Mouse (Mus musculus) MEL (cell line): ENCODE measurements around the gene Rpl35. TPM values are rescaled to one million over a fixed set of nuclear protein-coding genes. Genes with fewer than 3 reads are reported as not detected.

Experiments used
- DNase-seq: peaks from one replicate; pipeline ENCODE4 v3.0.0; 2011; ENCODE audit warnings: low read depth, low spot score
- H3K27ac ChIP-seq: 2 replicates; pipeline ENCODE4 v1.5.1; 2012; ENCODE audit warnings: low read depth, mild to moderate bottlenecking, control low read depth, low read length, moderate library complexity; ENCODE audit not compliant: control insufficient read depth
- H3K27me3 ChIP-seq, 2 experiments: fragments of 150-350 bp in 1 of 2; sonication (generic) in 1 of 2; 2 replicates each; pipeline ENCODE4 v1.6.1; 2012; ENCODE audit warnings: low read length in 2 of 2, mild to moderate bottlenecking in 2 of 2, improper control_type of control experiment in 1 of 2, moderate library complexity in 1 of 2; ENCODE audit not compliant: insufficient read depth in 2 of 2, control insufficient read depth in 1 of 2
- H3K36me3 ChIP-seq, 2 experiments: 2 replicates each; pipeline ENCODE4 v1.6.1; 2012 to 2014; ENCODE audit warnings: low read length in 2 of 2, improper control_type of control experiment in 1 of 2, inconsistent platforms in 1 of 2, mild to moderate bottlenecking in 1 of 2; ENCODE audit not compliant: insufficient read depth in 2 of 2, control insufficient read depth in 1 of 2
- H3K4me1 ChIP-seq, 2 experiments: fragments of 150-350 bp in 1 of 2; sonication (generic) in 1 of 2; 2 replicates each; pipeline ENCODE4 v1.6.1; 2012; ENCODE audit warnings: low read length in 2 of 2, improper control_type of control experiment in 1 of 2, mild to moderate bottlenecking in 1 of 2; ENCODE audit not compliant: insufficient read depth in 2 of 2, control insufficient read depth in 1 of 2
- H3K4me3 ChIP-seq, 2 experiments: fragments of 150-350 bp in 1 of 2; sonication (generic) in 1 of 2; 2 replicates each; pipeline ENCODE4 v1.5.1; 2012; ENCODE audit warnings: low read depth in 2 of 2, low read length in 2 of 2, mild to moderate bottlenecking in 2 of 2, moderate library complexity in 2 of 2, control low read depth in 1 of 2, improper control_type of control experiment in 1 of 2; ENCODE audit not compliant: control insufficient read depth in 1 of 2, insufficient read depth in 1 of 2
- H3K79me2 ChIP-seq: 2 replicates; pipeline ENCODE4 v1.6.1; 2012; ENCODE audit warnings: mild to moderate bottlenecking, low read length, moderate library complexity; ENCODE audit not compliant: control insufficient read depth, poor library complexity, insufficient read depth
- H3K9ac ChIP-seq: 2 replicates; pipeline ENCODE4 v1.6.1; 2012; ENCODE audit warnings: low read depth, mild to moderate bottlenecking, control low read depth, low read length, moderate library complexity; ENCODE audit not compliant: control insufficient read depth, poor library complexity, severe bottlenecking
- H3K9me3 ChIP-seq: fragments of 150-350 bp; sonication (generic); replicated peaks from 2 replicates; pipeline ENCODE4 v1.6.1; 2012; ENCODE audit warnings: mild to moderate bottlenecking, low read length, improper control_type of control experiment, moderate library complexity; ENCODE audit not compliant: insufficient read depth
- BHLHE40 ChIP-seq: IDR thresholded peaks from 2 replicates; pipeline ENCODE4 v1.6.1; 2012; ENCODE audit warnings: low read depth, mild to moderate bottlenecking, inconsistent platforms, low read length, improper control_type of control experiment, borderline replicate concordance
- CHD1 ChIP-seq: IDR thresholded peaks from 2 replicates; pipeline ENCODE4 v1.6.1; 2012; ENCODE audit warnings: low read depth, mild to moderate bottlenecking, inconsistent platforms, low read length, improper control_type of control experiment
- CHD2 ChIP-seq: IDR thresholded peaks from 2 replicates; pipeline ENCODE4 v1.6.1; 2011; ENCODE audit warnings: low read length, improper control_type of control experiment
- E2F4 ChIP-seq: IDR thresholded peaks from 2 replicates; pipeline ENCODE4 v1.6.1; 2011; ENCODE audit warnings: low read depth, low read length, improper control_type of control experiment, borderline replicate concordance
- ELF1 ChIP-seq: IDR thresholded peaks from 2 replicates; pipeline ENCODE4 v1.6.1; 2014; ENCODE audit warnings: low read depth, mild to moderate bottlenecking, inconsistent platforms, low read length, improper control_type of control experiment, moderate library complexity
- EP300 ChIP-seq, 2 experiments: IDR thresholded peaks; 2 replicates each; pipeline ENCODE4 v1.6.1; 2011; ENCODE audit warnings: improper control_type of control experiment in 2 of 2, low read length in 2 of 2, low read depth in 1 of 2, mild to moderate bottlenecking in 1 of 2
- GABPA ChIP-seq: IDR thresholded peaks from 2 replicates; pipeline ENCODE4 v1.6.1; 2012; ENCODE audit warnings: low read depth, mild to moderate bottlenecking, inconsistent platforms, low read length, improper control_type of control experiment, moderate library complexity
- GATA1 ChIP-seq: IDR thresholded peaks from 2 replicates; pipeline ENCODE4 v1.6.1; 2011; ENCODE audit warnings: low read depth, low read length, improper control_type of control experiment
- HCFC1 ChIP-seq: IDR thresholded peaks from 2 replicates; pipeline ENCODE4 v1.6.1; 2012; ENCODE audit warnings: low read depth, mild to moderate bottlenecking, inconsistent platforms, low read length, improper control_type of control experiment, moderate library complexity
- MAX ChIP-seq: IDR thresholded peaks from 2 replicates; pipeline ENCODE4 v1.6.1; 2011; ENCODE audit warnings: low read length, improper control_type of control experiment
- MEF2A ChIP-seq: IDR thresholded peaks from 2 replicates; pipeline ENCODE4 v1.6.1; 2014; ENCODE audit warnings: low read depth, mild to moderate bottlenecking, inconsistent platforms, low read length, improper control_type of control experiment; ENCODE audit not compliant: poor library complexity, insufficient replicate concordance, severe bottlenecking; ENCODE audit errors: extremely low read depth
- MXI1 ChIP-seq: IDR thresholded peaks from 2 replicates; pipeline ENCODE4 v1.6.1; 2011; ENCODE audit warnings: mild to moderate bottlenecking, low read depth, low read length, improper control_type of control experiment
- MYB ChIP-seq: IDR thresholded peaks from 2 replicates; pipeline ENCODE4 v1.6.1; 2011; ENCODE audit warnings: mild to moderate bottlenecking, low read depth, low read length, improper control_type of control experiment
- MYC ChIP-seq: IDR thresholded peaks from 2 replicates; pipeline ENCODE4 v1.6.1; 2011; ENCODE audit warnings: low read depth, mild to moderate bottlenecking, low read length, improper control_type of control experiment, moderate library complexity
- NELFE ChIP-seq: IDR thresholded peaks from 2 replicates; pipeline ENCODE4 v1.6.1; 2011; ENCODE audit warnings: low read depth, low read length, improper control_type of control experiment
- POLR2AphosphoS2 ChIP-seq: IDR thresholded peaks from 2 replicates; pipeline ENCODE4 v1.6.1; 2011; ENCODE audit warnings: low read length, improper control_type of control experiment
- RAD21 ChIP-seq: IDR thresholded peaks from 2 replicates; pipeline ENCODE4 v1.6.1; 2011; ENCODE audit warnings: mild to moderate bottlenecking, low read depth, low read length, improper control_type of control experiment
- SIN3A ChIP-seq: IDR thresholded peaks from 2 replicates; pipeline ENCODE4 v1.6.1; 2012; ENCODE audit warnings: low read length, improper control_type of control experiment, inconsistent platforms
- TBP ChIP-seq: IDR thresholded peaks from 2 replicates; pipeline ENCODE4 v1.8.0; 2011; ENCODE audit warnings: low read depth, low read length, improper control_type of control experiment
- ZC3H11A ChIP-seq: IDR thresholded peaks from 2 replicates; pipeline ENCODE4 v1.6.1; 2012; ENCODE audit warnings: low read depth, mild to moderate bottlenecking, inconsistent platforms, low read length, improper control_type of control experiment
- ZKSCAN1 ChIP-seq: IDR thresholded peaks from 2 replicates; pipeline ENCODE4 v1.6.1; 2012; ENCODE audit warnings: low read depth, mild to moderate bottlenecking, inconsistent platforms, low read length, improper control_type of control experiment, moderate library complexity
- ZNF384 ChIP-seq: IDR thresholded peaks from 2 replicates; pipeline ENCODE4 v1.6.1; 2012; ENCODE audit warnings: low read depth, mild to moderate bottlenecking, inconsistent platforms, low read length, improper control_type of control experiment
- polyA plus RNA-seq, 2 experiments: library from polyadenylated mRNA; stranded (reverse) in 1 of 2; unstranded in 1 of 2; fragments of >175 nt in 1 of 2; fragments of >200 nt in 1 of 2; gene quantifications; 2 replicates each; pipeline versions ENCODE4 v1.2.1 to v1.2.4; 2012; ENCODE audit warnings: low replicate concordance in 2 of 2, low read depth in 1 of 2; ENCODE audit not compliant: insufficient read length in 2 of 2, insufficient read depth in 1 of 2, missing spikeins in 1 of 2
- total RNA-seq: library from RNA; depleted of rRNA; stranded (reverse); fragments of 300-350 nt; gene quantifications from 2 replicates; pipeline ENCODE4 v1.2.3, GENCODE M21; 2012

The Rpl35 gene
- total and polyA plus RNA-seq, 3 experiments = 930 to 1,814 TPM; not detected in 1

DNA sequence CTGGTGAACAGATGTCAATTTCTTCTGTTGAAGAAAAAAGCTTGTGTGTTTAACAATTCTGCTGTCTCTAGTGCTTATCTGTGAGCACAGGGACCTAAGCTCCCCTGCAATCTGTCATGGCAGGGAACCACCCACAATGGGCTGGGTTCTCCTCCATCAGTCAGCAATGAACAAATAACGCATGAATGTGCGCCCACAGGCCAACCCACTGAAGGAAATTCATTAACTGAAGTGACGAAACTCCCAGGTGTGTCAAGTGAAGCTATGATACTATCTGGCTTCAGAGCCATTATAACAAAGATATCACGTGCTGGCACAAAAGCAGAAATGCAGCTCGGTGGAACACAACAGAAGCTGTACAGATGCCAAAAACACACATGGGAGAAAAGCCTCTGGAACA, 35.4 kb downstream of the Rpl35 start (continued):
- TF ChIP-seq ZKSCAN1 (no peak), CHD1 (no peak), ZC3H11A (no peak), ELF1 (no peak), MEF2A (no peak), BHLHE40 (peak; percentile 88), MAX (peak; percentile 81), E2F4 (peak; percentile 28; the same call in 1 of the 2 replicates), TBP (no peak)

DNA sequence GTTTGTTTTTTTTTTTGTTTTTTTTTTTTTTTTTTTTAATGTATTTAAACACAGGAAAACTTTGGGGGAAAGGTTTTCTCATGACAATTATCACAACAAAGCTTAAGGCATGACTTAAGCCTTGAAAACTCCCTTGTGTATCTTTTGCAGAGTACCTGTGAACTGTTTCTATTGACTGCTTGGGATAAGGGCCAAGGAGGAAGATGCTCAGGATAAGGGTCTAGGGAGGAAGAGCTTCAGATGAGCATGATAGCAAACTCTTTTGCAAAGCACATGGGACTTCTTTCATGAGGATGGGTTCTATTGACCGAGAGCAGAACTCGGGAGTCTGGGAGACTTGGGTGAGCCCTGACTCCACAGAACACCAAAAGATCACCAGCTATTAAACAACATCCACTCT, 35.8 kb downstream of the Rpl35 start:
- Histone ChIP-seq H3K4me3 (no peak overlapping the region), H3K36me3 (peaks cover 0 to 16% of the 10 kb centered on the region in 2 experiments; a peak in 2 of 4 replicates), H3K27ac (peak overlapping the region; percentile 31)
- TF ChIP-seq MEF2A = no peak
- TF ChIP-seq GATA1 = no peak
- no peak for TF ChIP-seq MXI1
- no peak for TF ChIP-seq SIN3A
- TF ChIP-seq NELFE = no peak
- no peak for TF ChIP-seq ZNF384
- no peak for TF ChIP-seq RAD21
- TF ChIP-seq GABPA = no peak
- TF ChIP-seq MYB = no peak
- TF ChIP-seq, all 39 proteins: peak for 0
- Histone ChIP-seq H3K9ac (no peak overlapping the region), H3K79me2 (no peaks in the 10 kb centered on the region), H3K27me3 (no peaks in the 10 kb centered on the region), H3K9me3 (no peaks in the 10 kb centered on the region), H3K4me1 (peaks cover 4 to 24% of the 10 kb centered on the region in 2 experiments)
- no peak for DNase-seq

DNA sequence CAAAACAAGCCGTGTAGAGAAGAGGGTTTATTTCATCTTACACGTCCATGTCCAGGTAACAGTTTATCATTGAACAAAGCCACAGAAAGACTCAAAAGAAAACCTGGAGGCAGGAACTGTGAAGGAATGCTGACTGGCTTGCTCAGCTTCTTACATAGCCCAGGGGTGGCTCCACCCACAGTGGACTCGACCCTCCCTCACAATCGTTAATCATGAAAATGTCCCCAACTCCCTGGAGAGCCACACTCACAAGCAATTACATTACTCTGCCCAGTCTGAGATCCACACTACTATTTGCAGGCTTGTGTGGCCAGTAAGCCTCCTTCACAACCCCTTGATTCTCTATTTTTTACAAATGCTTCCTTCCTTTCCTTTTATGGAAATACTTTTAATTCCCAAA, 41.2 kb downstream of the Rpl35 start:
- no peak overlapping the region for H3K27ac ChIP-seq
- H3K4me3 ChIP-seq = no peak overlapping the region
- no peaks in the 10 kb centered on the region for H3K79me2 ChIP-seq
- H3K27me3 ChIP-seq = no peaks in the 10 kb centered on the region
- TF ChIP-seq EP300 (IDR thresholded peaks at IDR 0.05; ENCODE audit: low read depth in 1 of 2, low read length in 2 of 2) (no peak), GATA1 (no peak), MYC (no peak), MXI1 (no peak), SIN3A (no peak), CHD2 (no peak), ZKSCAN1 (no peak), GABPA (no peak), HCFC1 (no peak), CHD1 (no peak), MEF2A (no peak), NELFE (no peak), POLR2AphosphoS2 (no peak), ZC3H11A (no peak), RAD21 (no peak)
- no peak overlapping the region for H3K9ac ChIP-seq
- no peak for DNase-seq
- no peaks in the 10 kb centered on the region for H3K4me1 ChIP-seq
- no peaks in the 10 kb centered on the region for H3K36me3 ChIP-seq
- no peaks in the 10 kb centered on the region for H3K9me3 ChIP-seq
